Mouse (Mus musculus) myocyte (in vitro differentiated cells): ENCODE data around the gene Bmpr1b. TPM values are rescaled to one million over a fixed set of nuclear protein-coding genes. Genes with fewer than 3 reads are reported as not detected.

ENCODE experiments used
- H3K27me3 ChIP-seq: one replicate; pipeline ENCODE4 v1.6.1; 2011; ENCODE audit not compliant: control insufficient read depth, insufficient read depth, insufficient read length
- H3K36me3 ChIP-seq: one replicate; pipeline ENCODE4 v1.6.1; 2011; ENCODE audit not compliant: control insufficient read depth, insufficient read depth
- H3K4me2 ChIP-seq: one replicate; pipeline ENCODE4 v1.6.1; 2011; ENCODE audit warnings: low read depth, control low read depth
- H3K4me3 ChIP-seq: one replicate; pipeline ENCODE4 v1.5.1; 2011; ENCODE audit warnings: mild to moderate bottlenecking, control low read depth, moderate library complexity
- H3K79me2 ChIP-seq: one replicate; pipeline ENCODE4 v1.6.1; 2011; ENCODE audit not compliant: control insufficient read depth, insufficient read depth
- H3ac ChIP-seq: one replicate; pipeline ENCODE4 v1.6.1; 2011; ENCODE audit not compliant: control insufficient read depth, insufficient read length
- CEBPB ChIP-seq: IDR thresholded peaks from 2 replicates; pipeline ENCODE4 v1.6.1; 2011; ENCODE audit warnings: mild to moderate bottlenecking, moderate library complexity; ENCODE audit not compliant: poor library complexity, insufficient read depth, severe bottlenecking
- E2F4 ChIP-seq: IDR thresholded peaks from one replicate; pipeline ENCODE4 v1.6.1; 2011; ENCODE audit warnings: mild to moderate bottlenecking, control low read depth, moderate library complexity; ENCODE audit not compliant: insufficient read depth
- MAX ChIP-seq: IDR thresholded peaks from one replicate; pipeline ENCODE4 v1.6.1; 2011; ENCODE audit warnings: low read depth, mild to moderate bottlenecking, control low read depth
- MYOD1 ChIP-seq, 3 experiments: IDR thresholded peaks; one replicate each; pipeline ENCODE4 v1.6.1; 2011; ENCODE audit warnings: control low read depth in 2 of 3, low read depth in 2 of 3, mild to moderate bottlenecking in 2 of 3, moderate library complexity in 1 of 3; ENCODE audit not compliant: insufficient read length in 2 of 3, control insufficient read depth in 1 of 3
- MYOG ChIP-seq, 3 experiments: IDR thresholded peaks; one replicate each; pipeline ENCODE4 v1.6.1; 2011; ENCODE audit warnings: control low read depth in 2 of 3, low read depth in 2 of 3, mild to moderate bottlenecking in 2 of 3; ENCODE audit not compliant: insufficient read length in 2 of 3, control insufficient read depth in 1 of 3, insufficient read depth in 1 of 3
- POLR2A ChIP-seq: IDR thresholded peaks from one replicate; pipeline ENCODE4 v1.6.1; 2011; ENCODE audit warnings: low read depth, mild to moderate bottlenecking, control low read depth, moderate library complexity; ENCODE audit not compliant: insufficient read length
- POLR2AphosphoS2 ChIP-seq: IDR thresholded peaks from one replicate; pipeline ENCODE4 v1.6.1; 2011; ENCODE audit warnings: low read depth, control low read depth; ENCODE audit not compliant: insufficient read length
- REST ChIP-seq: IDR thresholded peaks from one replicate; pipeline ENCODE4 v1.6.1; 2011; ENCODE audit warnings: mild to moderate bottlenecking, control low read depth, moderate library complexity; ENCODE audit not compliant: insufficient read depth, insufficient read length
- SRF ChIP-seq: IDR thresholded peaks from one replicate; pipeline ENCODE4 v1.6.1; 2011; ENCODE audit warnings: low read depth; ENCODE audit not compliant: control insufficient read depth, insufficient read length
- TCF12 ChIP-seq: IDR thresholded peaks from one replicate; pipeline ENCODE4 v1.6.1; 2011; ENCODE audit warnings: mild to moderate bottlenecking, control low read depth; ENCODE audit not compliant: poor library complexity, insufficient read depth, severe bottlenecking
- TCF3 ChIP-seq: IDR thresholded peaks from one replicate; pipeline ENCODE4 v1.6.1; 2011; ENCODE audit warnings: low read depth, control low read depth; ENCODE audit not compliant: insufficient read length
- USF1 ChIP-seq: IDR thresholded peaks from one replicate; pipeline ENCODE4 v1.6.1; 2011; ENCODE audit warnings: low read depth, mild to moderate bottlenecking, control low read depth, moderate library complexity
- polyA plus RNA-seq: library from polyadenylated mRNA; unstranded; fragments of >200 nt; fragmentation: generic; extraction: Trizol; gene quantifications from one replicate; pipeline ENCODE4 v1.2.1, GENCODE M21; 2012; ENCODE audit warnings: missing spikeins

The Bmpr1b gene
- polyA plus RNA-seq, 1 experiment = 0.34 TPM

- Histone ChIP-seq H3K79me2 (no peaks in the 10 kb centered on the region), H3K36me3 (no peaks in the 10 kb centered on the region), H3ac (no peak overlapping the region), H3K4me3 (no peak overlapping the region), H3K4me2 (no peak overlapping the region), H3K27me3 (no peaks in the 10 kb centered on the region)
- no peak for TF ChIP-seq E2F4
- no peak for TF ChIP-seq POLR2AphosphoS2
- TF ChIP-seq CEBPB = no peak
- TF ChIP-seq TCF3 = no peak
- TF ChIP-seq SRF = no peak
- TF ChIP-seq TCF12 = no peak
- no peak for TF ChIP-seq POLR2A
- TF ChIP-seq MYOG (IDR thresholded peaks at IDR 0.05; ENCODE audit: control insufficient read depth in 1 of 3, insufficient read depth in 1 of 3, insufficient read length in 2 of 3, low read depth in 2 of 3) = no peak
- no peak for TF ChIP-seq USF1
- TF ChIP-seq MAX = no peak
- no peak for TF ChIP-seq REST
Observed at GRCm38 (mm10) chr3:142161405-142161804, 7.8 kb downstream of the Bmpr1b start.

GRCm38 (mm10) chr3:142151980-142152379, 17.2 kb downstream of the Bmpr1b start:
- Histone ChIP-seq H3ac (no peak overlapping the region), H3K4me3 (no peak overlapping the region), H3K79me2 (no peaks in the 10 kb centered on the region), H3K4me2 (no peak overlapping the region), H3K36me3 (no peaks in the 10 kb centered on the region), H3K27me3 (no peaks in the 10 kb centered on the region)
- TF ChIP-seq SRF (no peak), E2F4 (no peak), TCF3 (no peak), REST (no peak), USF1 (no peak), CEBPB (no peak), MYOG (IDR thresholded peaks at IDR 0.05; ENCODE audit: control insufficient read depth in 1 of 3, insufficient read depth in 1 of 3, insufficient read length in 2 of 3, low read depth in 2 of 3) (no peak), POLR2A (no peak), POLR2AphosphoS2 (no peak), MAX (no peak), MYOD1 (IDR thresholded peaks at IDR 0.05; ENCODE audit: control insufficient read depth in 1 of 3, insufficient read length in 2 of 3, low read depth in 2 of 3) (no peak), TCF12 (no peak)

- Histone ChIP-seq H3K79me2 (no peaks in the 10 kb centered on the region), H3K4me3 (no peak overlapping the region), H3K4me2 (no peak overlapping the region), H3K36me3 (no peaks in the 10 kb centered on the region), H3ac (no peak overlapping the region), H3K27me3 (no peaks in the 10 kb centered on the region)
- TF ChIP-seq MYOG (IDR thresholded peaks at IDR 0.05; ENCODE audit: control insufficient read depth in 1 of 3, insufficient read depth in 1 of 3, insufficient read length in 2 of 3, low read depth in 2 of 3) (no peak), POLR2AphosphoS2 (no peak), TCF3 (no peak), MAX (no peak), CEBPB (no peak), E2F4 (no peak), TCF12 (no peak), USF1 (no peak), REST (no peak), SRF (no peak), MYOD1 (IDR thresholded peaks at IDR 0.05; ENCODE audit: control insufficient read depth in 1 of 3, insufficient read length in 2 of 3, low read depth in 2 of 3) (no peak), POLR2A (no peak)
Observed at GRCm38 (mm10) chr3:142138796-142139195, 30.4 kb downstream of the Bmpr1b start.

- H3K27me3 ChIP-seq = no peaks in the 10 kb centered on the region
- TF ChIP-seq E2F4 (no peak), MAX (no peak), POLR2AphosphoS2 (no peak), CEBPB (no peak), REST (no peak), USF1 (no peak), SRF (no peak), POLR2A (no peak), TCF12 (no peak), MYOG (IDR thresholded peaks at IDR 0.05; ENCODE audit: control insufficient read depth in 1 of 3, insufficient read depth in 1 of 3, insufficient read length in 2 of 3, low read depth in 2 of 3) (no peak), TCF3 (no peak), MYOD1 (IDR thresholded peaks at IDR 0.05; ENCODE audit: control insufficient read depth in 1 of 3, insufficient read length in 2 of 3, low read depth in 2 of 3) (no peak)
- H3ac ChIP-seq = no peak overlapping the region
- H3K4me2 ChIP-seq = no peak overlapping the region
- no peaks in the 10 kb centered on the region for H3K36me3 ChIP-seq
- H3K4me3 ChIP-seq = no peak overlapping the region
- no peaks in the 10 kb centered on the region for H3K79me2 ChIP-seq
Observed at GRCm38 (mm10) chr3:142126379-142126778, 42.8 kb downstream of the Bmpr1b start.
